Mouse (Mus musculus) forebrain, embryonic 11.5 days (tissue): Measurements from ENCODE around the gene Upp2. TPM values are rescaled to one million over a fixed set of nuclear protein-coding genes. Genes with fewer than 3 reads are reported as not detected.

ENCODE experiments used
- ATAC-seq: fragments of 200-750 bp; cut with Nextera tagmentation; replicated peaks from 2 replicates; pipeline ENCODE4 v1.8.0; 2017; ENCODE audit warnings: moderate TSS enrichment; ENCODE audit not compliant: low FRiP score
- DNase-seq: peaks from one replicate; pipeline ENCODE4 v3.0.0-alpha.2; 2017; ENCODE audit warnings: low spot score
- H3K27ac ChIP-seq: fragments of 300-500 bp; sonication (generic); 2 replicates; pipeline ENCODE4 v1.5.1; 2014; ENCODE audit warnings: low read depth, low read length
- H3K27me3 ChIP-seq: fragments of 300-500 bp; sonication (generic); 2 replicates; pipeline ENCODE4 v1.6.1; 2014; ENCODE audit warnings: mild to moderate bottlenecking, low read length, mixed read lengths; ENCODE audit not compliant: control insufficient read depth, insufficient read depth
- H3K36me3 ChIP-seq: fragments of 300-500 bp; sonication (generic); 2 replicates; pipeline ENCODE4 v1.6.1; 2014; ENCODE audit warnings: mild to moderate bottlenecking, low read length, moderate library complexity, mixed read lengths; ENCODE audit not compliant: control insufficient read depth, insufficient read depth
- H3K4me1 ChIP-seq: fragments of 300-500 bp; sonication (generic); replicated peaks from 2 replicates; pipeline ENCODE4 v1.6.1; 2014; ENCODE audit warnings: low read length, mixed read lengths; ENCODE audit not compliant: control insufficient read depth, insufficient read depth
- H3K4me2 ChIP-seq: fragments of 300-500 bp; sonication (generic); 2 replicates; pipeline ENCODE4 v1.6.1; 2014; ENCODE audit warnings: low read depth, mild to moderate bottlenecking, low read length, moderate library complexity, mixed read lengths; ENCODE audit not compliant: severe bottlenecking
- H3K4me3 ChIP-seq: fragments of 300-500 bp; sonication (generic); 2 replicates; pipeline ENCODE4 v1.5.1; 2014; ENCODE audit warnings: low read depth, low read length
- H3K9ac ChIP-seq: fragments of 300-500 bp; sonication (generic); 2 replicates; pipeline ENCODE4 v1.6.1; 2014; ENCODE audit warnings: low read length
- H3K9me3 ChIP-seq: fragments of 300-500 bp; sonication (generic); 2 replicates; pipeline ENCODE4 v1.6.1; 2016; ENCODE audit warnings: low read length, mixed read lengths; ENCODE audit not compliant: control insufficient read depth
- WGBS: fragments of 180-500 bp; shearing (Covaris S2); extraction: QIAGEN DNeasy Blood & Tissue Kit; methylation state at CpG from one replicate; pipeline ENCODE4 v1.1.7; 2014; 5-methylcytosine and 5-hydroxymethylcytosine counted together
- polyA plus RNA-seq: library from polyadenylated mRNA; unstranded; fragments of >200 nt; fragmentation: Nextera tagmentation; extraction: Ambion mirVana; gene quantifications from 2 replicates; pipeline ENCODE4 v1.2.1, GENCODE M21; 2014

The Upp2 gene
- polyA plus RNA-seq, 1 experiment from 2014 or later = 4.9 TPM

- Histone ChIP-seq H3K36me3 (no peaks in the 10 kb centered on the region), H3K27ac (no peak overlapping the region), H3K9me3 (no peaks in the 10 kb centered on the region), H3K27me3 (no peaks in the 10 kb centered on the region), H3K4me1 (no peaks in the 10 kb centered on the region), H3K4me3 (no peak overlapping the region), H3K4me2 (no peak overlapping the region), H3K9ac (no peak overlapping the region)
- WGBS = 84% methylated on average over 4 of the region's 4 CpGs
- no peak for ATAC-seq
- DNase-seq = no peak
These were observed 22.5 kb downstream of the Upp2 start for GRCm38 (mm10) chr2:58589637-58590036.

GRCm38 (mm10) chr2:58590055-58590454, 23.0 kb downstream of the Upp2 start:
- Histone ChIP-seq H3K4me1 (no peaks in the 10 kb centered on the region), H3K9me3 (no peaks in the 10 kb centered on the region), H3K4me3 (no peak overlapping the region), H3K9ac (no peak overlapping the region), H3K36me3 (no peaks in the 10 kb centered on the region), H3K4me2 (no peak overlapping the region), H3K27ac (no peak overlapping the region), H3K27me3 (no peaks in the 10 kb centered on the region)
- 0 out of 2 replicates have a peak, but pooled peaks have one; percentile 12 for ATAC-seq
- no peak for DNase-seq
- WGBS = 95% methylated on average over 1 of the region's 1 CpGs

- Histone ChIP-seq H3K4me3 (no peak overlapping the region), H3K4me1 (no peaks in the 10 kb centered on the region), H3K27me3 (no peaks in the 10 kb centered on the region), H3K36me3 (no peaks in the 10 kb centered on the region), H3K9ac (no peak overlapping the region), H3K9me3 (no peaks in the 10 kb centered on the region), H3K27ac (no peak overlapping the region), H3K4me2 (no peak overlapping the region)
- WGBS = 85% methylated on average over 9 of the region's 9 CpGs
- ATAC-seq (no peak), DNase-seq (no peak)
These were observed 28.3 kb downstream of the Upp2 start for GRCm38 (mm10) chr2:58595350-58595749.

- H3K27me3 ChIP-seq = no peaks in the 10 kb centered on the region
- H3K27ac ChIP-seq = no peak overlapping the region
- H3K4me2 ChIP-seq = no peak overlapping the region
- ATAC-seq (no peak), DNase-seq (no peak)
- H3K4me3 ChIP-seq = no peak overlapping the region
- no peaks in the 10 kb centered on the region for H3K4me1 ChIP-seq
- 84% methylated on average over 17 of the region's 17 CpGs for WGBS
- no peaks in the 10 kb centered on the region for H3K36me3 ChIP-seq
- H3K9ac ChIP-seq = no peak overlapping the region
- no peaks in the 10 kb centered on the region for H3K9me3 ChIP-seq
These were observed 29.8 kb downstream of the Upp2 start for GRCm38 (mm10) chr2:58596774-58597342.

GRCm38 (mm10) chr2:58597556-58597955, 30.5 kb downstream of the Upp2 start:
- H3K4me2 ChIP-seq = no peak overlapping the region
- H3K9ac ChIP-seq = no peak overlapping the region
- no peaks in the 10 kb centered on the region for H3K27me3 ChIP-seq
- H3K27ac ChIP-seq = no peak overlapping the region
- H3K4me3 ChIP-seq = no peak overlapping the region
- DNase-seq (no peak), ATAC-seq (no peak)
- H3K4me1 ChIP-seq = no peaks in the 10 kb centered on the region
- H3K36me3 ChIP-seq = no peaks in the 10 kb centered on the region
- H3K9me3 ChIP-seq = no peaks in the 10 kb centered on the region
- 90% methylated on average over 3 of the region's 3 CpGs for WGBS

GRCm38 (mm10) chr2:58599639-58600038, 32.5 kb downstream of the Upp2 start:
- no peak for ATAC-seq

GRCm38 (mm10) chr2:58601382-58601781, 34.3 kb downstream of the Upp2 start:
- 91% methylated on average over 4 of the region's 4 CpGs for WGBS
- Histone ChIP-seq H3K4me1 (no peaks in the 10 kb centered on the region), H3K9me3 (no peaks in the 10 kb centered on the region; the same call in 1 of the 2 replicates), H3K4me2 (no peak overlapping the region), H3K4me3 (no peak overlapping the region), H3K27ac (no peak overlapping the region), H3K36me3 (no peaks in the 10 kb centered on the region), H3K27me3 (no peaks in the 10 kb centered on the region), H3K9ac (no peak overlapping the region)
- DNase-seq (no peak), ATAC-seq (no peak)

More at GRCm38 (mm10) chr2:58599639-58600038, 32.5 kb downstream of the Upp2 start:
- H3K9ac ChIP-seq = no peak overlapping the region
- no peaks in the 10 kb centered on the region for H3K4me1 ChIP-seq
- no peaks in the 10 kb centered on the region for H3K36me3 ChIP-seq
- H3K4me3 ChIP-seq = no peak overlapping the region
- H3K27ac ChIP-seq = no peak overlapping the region
- no peaks in the 10 kb centered on the region for H3K9me3 ChIP-seq
- no peaks in the 10 kb centered on the region for H3K27me3 ChIP-seq
- WGBS = 91% methylated on average over 6 of the region's 6 CpGs
- H3K4me2 ChIP-seq = no peak overlapping the region
- DNase-seq = no peak

GRCm38 (mm10) chr2:58603379-58603778, 36.3 kb downstream of the Upp2 start:
- WGBS = 81% methylated on average over 3 of the region's 3 CpGs
- no peaks in the 10 kb centered on the region for H3K36me3 ChIP-seq
- no peaks in the 10 kb centered on the region; the same call in 1 of the 2 replicates for H3K9me3 ChIP-seq
- no peak overlapping the region for H3K4me3 ChIP-seq
- H3K27ac ChIP-seq = no peak overlapping the region
- no peaks in the 10 kb centered on the region for H3K4me1 ChIP-seq
- DNase-seq (no peak), ATAC-seq (no peak)
- no peak overlapping the region for H3K9ac ChIP-seq
- no peak overlapping the region for H3K4me2 ChIP-seq
- no peaks in the 10 kb centered on the region for H3K27me3 ChIP-seq

- H3K4me1 ChIP-seq = no peaks in the 10 kb centered on the region
- ATAC-seq = no peak
- H3K4me2 ChIP-seq = no peak overlapping the region
- WGBS = 94% methylated on average over 3 of the region's 3 CpGs
- H3K36me3 ChIP-seq = no peaks in the 10 kb centered on the region
- DNase-seq = no peak
- no peak overlapping the region for H3K9ac ChIP-seq
- H3K9me3 ChIP-seq = no peaks in the 10 kb centered on the region; the same call in 1 of the 2 replicates
- no peaks in the 10 kb centered on the region for H3K27me3 ChIP-seq
- no peak overlapping the region for H3K27ac ChIP-seq
- no peak overlapping the region for H3K4me3 ChIP-seq
These were observed 37.7 kb downstream of the Upp2 start for GRCm38 (mm10) chr2:58604791-58605190.
